Mouse (Mus musculus): ENCODE measurements at regions not wholly inside any gene's neighbourhood (a gene's known extent, or its start where the extent isn't known, plus 50 kb on each side); places are given as distances from the start of the nearest gene placed in this dataset.

GRCm38 (mm10) chr8:74808685-74809084 is 64.3 kb upstream of the Isx start:
- TF ChIP-seq EP300 (IDR thresholded peaks at IDR 0.05; ENCODE audit: insufficient read depth, low read depth, low read length), result peak; percentile 64; the same call in 1 of the 2 replicates
- TF ChIP-seq POLR2A (IDR thresholded peaks at IDR 0.05; ENCODE audit: insufficient read depth, low read length), result no peak
